Mouse (Mus musculus) frontal cortex, adult 2 months (tissue): Measurements from ENCODE around the gene Adcy3. TPM values are rescaled to one million over a fixed set of nuclear protein-coding genes. Genes with fewer than 3 reads are reported as not detected.
A peak's percentile ranks its signal among the peaks of the same experiment; 100 is the strongest.

Experiments used
- DNase-seq, 2 experiments: peaks; one replicate each; pipeline ENCODE4 v3.0.0; 2022; ENCODE audit warnings: low spot score in 1 of 2; ENCODE audit errors: extremely low spot score in 1 of 2
- polyA plus RNA-seq: library from polyadenylated mRNA; depleted of rRNA; stranded (reverse); fragments of >200 nt; gene quantifications from 2 replicates; pipeline ENCODE4 v1.2.3, GENCODE M21; 2012

Adcy3 gene
- polyA plus RNA-seq, 1 experiment, result 24.9 TPM

- DNase-seq, result no peak
These were observed 46.8 kb downstream of the Adcy3 start for GRCm38 (mm10) chr12:4179671-4180233.

- no peak for DNase-seq
These were observed 47.6 kb downstream of the Adcy3 start for GRCm38 (mm10) chr12:4180507-4180906.

- no peak for DNase-seq
These were observed 51.7 kb downstream of the Adcy3 start for GRCm38 (mm10) chr12:4184648-4185047.

- DNase-seq, result no peak
These were observed 55.5 kb downstream of the Adcy3 start for GRCm38 (mm10) chr12:4188171-4189059.

GRCm38 (mm10) chr12:4189060-4189447 lies 56.2 kb downstream of the Adcy3 start:
- no peak for DNase-seq

- DNase-seq, result no peak
These were observed 59.6 kb downstream of the Adcy3 start for GRCm38 (mm10) chr12:4192514-4192913.

- DNase-seq, result no peak
These were observed 60.3 kb downstream of the Adcy3 start for GRCm38 (mm10) chr12:4193025-4193740.

- peak in 1 of 2 experiments; percentile 61 for DNase-seq
These were observed 61.7 kb downstream of the Adcy3 start for GRCm38 (mm10) chr12:4194643-4195042.

- no peak for DNase-seq
These were observed 65.8 kb downstream of the Adcy3 start for GRCm38 (mm10) chr12:4198702-4199101.

- no peak for DNase-seq
These were observed 66.4 kb downstream of the Adcy3 start for GRCm38 (mm10) chr12:4199271-4199670.

GRCm38 (mm10) chr12:4201454-4202200 lies 68.7 kb downstream of the Adcy3 start:
- peak; percentile 66 to 86 for DNase-seq

- no peak for DNase-seq
These were observed 69.3 kb downstream of the Adcy3 start for GRCm38 (mm10) chr12:4202206-4202605.

- no peak for DNase-seq
These were observed 73.2 kb downstream of the Adcy3 start for GRCm38 (mm10) chr12:4206106-4206505.

GRCm38 (mm10) chr12:4208405-4209133 lies 75.7 kb downstream of the Adcy3 start:
- peak; percentile 56 to 85 for DNase-seq

GRCm38 (mm10) chr12:4209196-4209595 lies 76.3 kb downstream of the Adcy3 start:
- no peak for DNase-seq

GRCm38 (mm10) chr12:4211174-4211573 lies 78.3 kb downstream of the Adcy3 start:
- no peak for DNase-seq

- DNase-seq, result no peak
These were observed 80.0 kb downstream of the Adcy3 start for GRCm38 (mm10) chr12:4212908-4213307.

GRCm38 (mm10) chr12:4230156-4230555 lies 97.3 kb downstream of the Adcy3 start:
- DNase-seq, result no peak

- no peak for DNase-seq
These were observed 99.9 kb downstream of the Adcy3 start for GRCm38 (mm10) chr12:4232777-4233176.
